Mouse (Mus musculus) R1 (cell line): ENCODE data around the gene Retnlb.
A peak's percentile ranks its signal among the peaks of the same experiment; 100 is the strongest.
"Not testable (repeated sequence)": the region's sequence is repeated elsewhere in the genome, so short reads cannot be mapped to it uniquely, and the experiment has no call there.

Experiments used
- DNase-seq: peaks from one replicate; pipeline ENCODE4 v3.0.0-alpha.2; 2018; ENCODE audit warnings: low read depth, low spot score

The Retnlb gene

DNA sequence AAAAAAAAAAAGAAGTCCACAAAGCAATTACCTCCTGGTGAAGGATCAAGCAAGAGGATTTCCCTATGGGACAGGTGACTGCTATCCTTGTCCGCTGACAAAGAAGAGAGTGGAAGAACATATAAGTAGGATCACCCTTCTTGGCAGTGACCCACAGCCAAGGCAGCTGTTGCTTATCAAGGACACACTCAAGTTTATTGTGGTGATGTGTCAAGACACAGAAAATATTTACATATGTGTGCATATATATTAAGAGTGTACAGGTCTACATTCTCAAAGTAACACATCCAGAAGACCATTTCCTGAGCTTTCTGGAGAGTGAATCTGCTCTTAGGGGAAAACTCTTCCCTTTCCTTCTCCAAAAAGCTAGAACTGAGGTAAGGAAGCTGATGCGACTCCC lies at the start of gene Retnlb:
Gene Retnlb (plus strand): TSS at position 162 of the 400 bp plus-strand sequence.
- DNase-seq = no peak

DNA sequence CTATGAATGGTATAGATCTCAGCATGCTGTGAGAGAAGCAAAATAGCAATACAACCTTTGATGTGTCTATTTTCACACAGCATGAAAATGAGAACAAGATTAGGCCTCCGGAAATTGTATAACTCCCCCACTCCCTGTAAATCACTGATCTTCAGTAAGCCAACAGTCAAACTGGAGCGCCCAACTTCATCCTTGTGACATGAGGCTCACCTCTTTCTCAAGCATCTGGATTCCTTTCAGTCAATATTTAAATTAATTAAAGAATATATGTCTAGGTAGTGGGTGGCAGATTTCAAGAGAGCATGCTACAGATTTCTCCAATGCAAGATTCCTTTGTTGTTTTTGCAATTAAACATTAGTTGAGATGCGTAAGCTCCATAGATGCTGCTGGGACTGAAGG lies 47.5 kb upstream of the Retnlb start:
- DNase-seq = no peak

DNA sequence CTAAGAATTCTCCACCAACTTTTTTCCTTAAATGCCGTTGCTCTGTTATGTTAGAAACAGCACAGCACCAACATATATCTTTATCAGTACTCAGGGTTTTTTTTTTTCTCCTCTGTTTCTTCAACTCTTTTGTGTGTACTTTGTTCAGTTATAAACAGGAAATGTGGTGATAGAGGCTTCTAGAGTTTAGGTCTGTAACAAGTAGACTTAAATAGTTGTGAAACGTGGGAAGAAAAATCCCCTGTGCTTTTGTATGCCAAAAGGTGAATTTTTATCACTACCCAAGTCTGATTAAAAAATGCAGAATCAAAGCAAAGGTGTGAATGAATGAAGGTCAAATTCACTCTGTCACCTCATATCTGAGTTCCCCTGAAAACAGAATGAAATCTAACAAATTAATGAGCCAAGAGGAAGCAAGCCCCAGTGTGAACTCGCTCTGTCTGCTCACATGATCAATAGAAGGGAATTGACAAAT lies 44.6 kb upstream of the Retnlb start, which contains the start of gene Trat1:
Gene Trat1 (minus strand): TSS at position 51 of the 475 bp plus-strand sequence.
- no peak for DNase-seq

DNA sequence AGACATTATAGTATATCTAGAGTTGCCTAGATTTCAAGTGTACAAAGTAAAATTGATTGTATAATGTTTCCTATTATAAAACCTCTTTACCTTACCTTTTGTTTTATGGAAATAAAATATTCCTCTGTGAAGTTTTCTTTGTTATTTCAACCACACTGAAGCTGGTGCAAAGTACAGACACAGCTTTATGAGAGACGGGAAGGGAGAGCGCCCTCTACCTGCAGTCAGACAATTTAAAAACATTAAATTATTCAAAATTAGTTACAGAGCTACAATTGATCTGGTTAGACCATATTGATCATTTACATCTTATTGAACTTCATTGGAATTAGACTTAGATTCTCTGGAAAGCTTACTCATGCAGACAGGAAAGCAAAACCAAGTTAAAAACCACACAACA lies 39.4 kb upstream of the Retnlb start:
- DNase-seq = no peak

DNA sequence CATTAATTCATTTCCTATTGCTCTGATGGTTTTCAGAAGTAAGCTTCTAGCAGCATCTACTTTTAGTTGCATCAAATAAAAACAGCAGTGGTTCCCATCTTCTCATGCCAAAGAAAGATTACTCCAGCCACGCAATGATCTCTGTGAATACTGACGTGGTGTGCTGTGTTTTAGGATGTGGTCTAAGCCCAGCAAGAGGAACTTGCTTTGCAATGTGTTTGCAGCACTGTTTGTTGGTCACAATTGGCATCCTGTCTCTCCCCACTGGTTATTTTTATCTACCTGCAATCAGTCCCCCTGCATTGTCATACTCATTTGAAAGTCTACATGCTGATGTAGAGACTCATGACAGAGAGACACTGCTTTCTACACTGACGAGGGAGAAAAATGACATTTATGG lies 30.4 kb upstream of the Retnlb start:
- DNase-seq = no peak

DNA sequence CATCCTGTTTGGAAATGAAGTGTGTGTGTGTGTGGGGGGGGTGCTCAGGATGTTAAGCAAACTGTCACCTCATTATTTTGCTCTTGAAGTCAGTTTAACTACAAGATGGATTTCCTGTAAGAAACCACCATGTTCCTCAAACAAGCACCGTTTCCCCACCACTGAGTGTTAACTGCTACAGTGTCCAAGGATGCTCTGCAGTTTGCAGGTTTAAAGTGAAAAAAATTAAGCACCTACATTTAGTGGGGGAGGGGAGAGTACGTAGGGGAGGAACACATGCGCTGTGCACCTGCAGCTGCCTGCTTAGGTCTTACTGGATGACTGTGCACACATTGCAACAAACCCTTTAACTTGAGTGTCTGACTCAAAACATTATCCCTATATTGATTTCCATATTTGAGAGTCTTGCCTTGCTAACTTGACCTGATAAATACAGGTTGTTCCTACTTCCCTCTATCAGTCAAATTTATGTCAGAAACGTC lies 27.9 kb upstream of the Retnlb start:
- no peak for DNase-seq

DNA sequence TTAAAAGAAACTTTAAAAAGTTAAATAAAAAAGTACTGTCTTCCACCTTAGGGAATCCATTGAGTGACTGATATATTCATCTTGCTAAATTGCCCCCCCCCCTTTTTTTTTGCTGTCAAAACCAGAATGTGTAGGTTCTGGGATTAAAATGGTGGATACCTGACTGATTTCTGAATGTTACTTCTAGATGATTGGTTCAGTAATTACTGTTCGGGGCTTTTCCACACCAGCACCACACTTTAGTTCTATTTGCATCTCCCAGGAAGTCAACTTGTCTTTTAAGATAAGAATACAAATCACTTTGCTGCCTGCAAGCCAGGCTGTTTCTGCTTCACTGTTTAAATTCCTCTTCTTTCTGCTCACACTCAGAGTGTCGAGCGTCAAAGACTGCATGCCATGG lies 18.4 kb upstream of the Retnlb start:
- DNase-seq = no peak

DNA sequence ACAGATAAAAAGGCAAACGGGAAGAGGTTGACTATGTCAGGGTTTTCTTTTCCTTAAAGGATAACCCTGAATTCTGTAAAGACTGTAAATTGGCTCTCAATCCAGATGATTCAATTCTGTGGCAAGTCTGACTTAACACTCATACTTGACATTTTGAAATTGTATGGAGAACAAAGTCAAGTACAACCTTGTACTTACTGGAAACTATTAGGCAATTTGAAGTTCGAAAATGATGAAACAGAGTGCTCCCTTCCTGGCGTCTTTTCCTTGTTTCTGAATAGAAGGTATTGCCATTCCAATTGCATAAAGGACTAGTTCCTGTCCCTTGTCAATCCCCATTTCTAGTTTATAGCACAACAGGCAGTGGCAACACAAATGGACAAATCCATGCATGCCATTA lies 17.2 kb upstream of the Retnlb start:
- no peak for DNase-seq

DNA sequence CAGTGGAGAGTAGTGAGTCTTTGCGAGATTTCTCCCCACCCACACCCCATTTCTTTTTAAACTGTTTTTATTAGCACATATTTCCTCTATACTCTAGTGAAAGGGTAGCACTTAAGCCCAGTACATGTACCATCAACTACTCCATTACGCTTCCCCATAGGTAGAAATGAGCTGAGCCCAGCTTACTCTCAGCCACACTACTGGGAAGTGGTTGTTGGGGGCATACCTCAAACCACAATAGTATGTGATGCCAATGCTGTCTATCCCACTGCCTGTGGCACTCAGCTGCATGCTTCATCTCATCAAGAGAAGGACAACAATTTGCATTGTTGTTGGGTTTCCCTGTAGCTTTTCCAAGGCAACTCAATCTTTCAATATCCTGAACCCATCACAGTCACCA lies 15.8 kb upstream of the Retnlb start:
- no peak for DNase-seq

DNA sequence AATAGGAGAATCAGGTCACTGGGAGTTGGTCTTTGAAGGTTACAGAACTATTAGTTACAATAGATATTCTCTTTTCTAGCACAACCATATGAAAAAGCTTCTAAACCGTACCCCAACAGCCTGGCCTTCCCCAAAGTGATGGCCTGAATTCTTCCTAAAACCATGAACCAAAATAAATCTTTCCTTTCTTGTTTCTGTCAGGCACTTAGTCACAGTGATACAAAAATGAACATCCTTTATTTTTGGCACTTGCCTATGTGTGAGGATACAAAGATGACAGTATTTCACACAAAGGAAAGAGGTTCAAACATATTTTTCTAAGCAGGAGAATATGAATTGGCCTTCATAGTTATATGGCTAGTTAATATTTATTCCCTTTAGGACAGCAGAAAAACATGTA lies 11.2 kb upstream of the Retnlb start:
- DNase-seq = no peak

DNA sequence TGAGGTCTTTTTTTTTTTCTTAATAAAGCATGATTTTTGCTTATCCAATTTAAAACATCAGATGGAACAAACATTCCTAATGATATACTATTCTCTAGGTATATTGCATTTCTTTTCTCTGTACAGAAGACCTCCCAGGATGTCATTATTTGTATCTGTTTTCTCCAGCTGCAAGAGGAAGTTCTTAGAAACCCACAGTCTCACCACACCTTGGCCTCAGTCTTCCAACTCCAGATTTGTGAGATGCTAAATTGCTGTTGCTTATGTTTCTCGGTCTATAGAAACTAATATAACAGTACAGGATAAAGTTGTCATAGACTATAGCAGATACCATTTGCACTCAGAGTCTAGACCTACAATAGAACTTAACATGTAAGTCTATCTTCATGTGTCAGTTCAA lies 10.1 kb upstream of the Retnlb start:
- no peak for DNase-seq

DNA sequence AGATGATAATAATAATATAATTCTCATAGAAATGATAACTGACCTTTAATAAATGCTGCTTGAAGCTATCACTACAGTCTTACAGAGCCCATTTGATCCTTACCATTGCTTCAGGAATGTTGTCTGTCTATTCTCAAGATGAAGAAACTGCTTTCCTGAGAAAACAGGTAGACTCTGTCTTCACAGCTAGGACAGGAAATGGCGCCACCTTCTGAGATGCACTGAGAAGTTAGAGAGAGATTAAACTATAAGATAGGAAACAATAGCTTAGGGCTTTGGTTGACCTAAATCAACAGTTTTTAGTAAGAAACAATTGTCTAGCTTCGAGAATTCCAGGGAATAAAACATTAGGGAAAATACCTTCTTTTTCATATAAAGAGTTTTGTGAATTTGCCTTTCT lies 7.3 kb upstream of the Retnlb start:
- peak; percentile 24 for DNase-seq

DNA sequence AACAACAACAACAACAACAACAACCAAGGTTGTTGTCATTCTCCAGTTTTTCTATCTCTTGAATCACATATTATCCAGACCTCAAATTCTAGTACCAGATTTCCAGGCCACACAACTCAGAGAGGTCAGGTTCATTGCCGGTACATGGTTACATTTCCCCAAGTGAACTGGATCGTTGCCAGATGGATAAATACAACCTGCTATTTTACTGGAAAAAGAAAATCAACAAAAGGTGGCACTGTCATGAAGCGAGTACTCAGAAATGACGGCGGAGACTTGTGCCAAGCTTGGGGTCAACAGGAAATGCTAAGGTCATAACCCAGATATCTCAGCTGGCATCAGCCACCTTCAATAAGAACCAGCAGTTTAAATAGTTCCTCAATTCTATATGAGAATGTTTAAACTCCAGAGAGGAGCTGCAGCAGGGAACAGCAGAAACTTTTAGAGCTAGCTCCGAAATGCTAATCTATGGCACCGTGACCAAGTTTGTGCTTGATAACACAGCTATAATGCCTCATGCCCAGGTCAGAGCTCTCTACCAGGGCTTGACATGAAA lies 4.7 kb upstream of the Retnlb start:
- DNase-seq = no peak

DNA sequence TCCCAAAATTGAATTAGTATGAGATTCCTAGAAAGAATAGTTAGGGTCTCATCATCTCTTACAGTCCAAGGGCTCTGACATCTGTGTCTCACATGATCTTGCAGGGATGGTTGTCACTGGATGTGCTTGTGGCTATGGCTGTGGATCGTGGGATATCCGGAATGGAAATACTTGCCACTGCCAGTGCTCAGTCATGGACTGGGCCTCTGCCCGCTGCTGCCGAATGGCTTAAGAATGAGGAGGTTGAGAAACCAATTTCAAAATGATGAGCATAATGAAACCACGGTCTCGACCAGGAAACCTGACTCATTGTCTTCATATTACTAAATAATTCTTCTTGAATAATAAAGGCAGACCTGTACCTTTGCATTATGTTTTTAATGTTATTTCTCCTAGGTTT lies 1.9 kb downstream of the Retnlb start:
- DNase-seq = no peak

DNA sequence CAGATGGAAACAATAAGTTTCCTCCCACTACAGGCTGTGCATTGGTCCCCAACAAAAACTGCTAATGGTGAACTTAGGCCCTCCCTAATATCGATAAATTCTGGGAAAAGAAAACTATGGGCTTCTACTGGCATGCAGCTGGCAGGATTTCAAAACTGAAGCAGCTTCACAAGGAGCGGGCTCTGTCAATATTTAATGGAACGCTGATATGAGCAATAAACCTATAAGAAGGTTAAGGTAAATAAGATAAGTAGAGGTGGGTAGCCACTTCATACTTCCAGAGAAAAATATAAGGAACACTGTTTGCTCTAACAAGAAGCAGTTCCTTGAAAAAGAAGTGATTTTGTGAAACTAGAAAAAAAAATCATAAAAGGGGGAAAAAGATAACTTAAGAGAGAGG lies 9.8 kb downstream of the Retnlb start:
- no peak for DNase-seq

DNA sequence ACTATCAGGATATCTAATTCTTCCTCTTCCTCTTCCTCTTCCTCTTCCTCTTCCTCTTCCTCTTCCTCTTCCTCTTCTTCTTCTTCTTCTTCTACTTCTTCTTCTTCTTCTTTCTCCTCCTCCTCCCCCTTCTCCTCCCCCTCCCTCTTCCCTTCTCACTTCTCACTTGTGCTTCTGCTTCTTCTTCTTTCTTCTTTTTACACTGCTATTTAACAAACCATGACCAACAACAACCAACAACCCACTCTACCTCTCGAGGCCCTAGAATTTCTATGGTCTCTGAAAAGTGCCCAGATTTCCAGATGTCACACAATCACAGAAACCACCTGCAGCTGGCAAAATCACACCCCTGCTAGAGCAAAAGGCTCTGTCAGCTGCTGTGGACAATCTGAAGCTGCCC lies 11.0 kb downstream of the Retnlb start:
- no peak for DNase-seq

DNA sequence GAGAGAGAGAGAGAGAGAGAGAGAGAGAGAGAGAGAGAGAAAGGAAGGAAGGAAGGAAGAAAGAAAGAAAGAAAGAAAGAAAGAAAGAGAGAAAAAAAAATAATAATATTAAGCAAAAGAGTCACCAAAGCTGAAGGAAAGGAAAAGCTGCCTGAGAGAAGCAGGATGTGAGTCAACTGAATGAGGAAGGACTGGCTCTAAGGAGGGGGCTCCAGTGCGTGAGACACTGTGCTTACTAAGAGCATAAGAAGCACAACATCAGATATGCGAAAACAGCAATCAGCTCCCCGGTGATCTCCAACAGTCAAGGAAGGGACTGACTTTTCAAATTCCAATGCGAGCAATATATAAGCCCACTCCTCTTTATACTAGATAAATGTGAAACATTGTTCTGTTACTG lies 12.4 kb downstream of the Retnlb start:
- no peak for DNase-seq

DNA sequence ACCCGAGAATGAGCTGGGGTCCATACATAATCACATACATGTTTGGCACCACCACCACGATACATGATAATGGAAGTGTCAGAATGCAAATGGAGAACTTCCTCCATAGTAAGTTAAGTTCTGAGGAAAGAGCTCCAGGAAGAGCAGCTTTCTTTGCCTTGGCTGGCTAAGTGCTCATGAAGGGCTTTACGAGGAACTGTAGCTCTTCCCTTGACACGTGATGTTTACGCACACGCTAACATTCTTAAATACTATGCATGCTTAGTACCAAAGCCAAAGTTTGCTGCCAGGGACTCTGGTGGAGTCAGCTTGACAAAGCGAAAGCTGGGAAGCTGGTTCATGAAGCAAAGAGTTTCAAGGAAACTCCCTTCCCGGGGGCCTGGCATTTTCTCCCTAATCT lies 15.4 kb downstream of the Retnlb start:
- DNase-seq = no peak

DNA sequence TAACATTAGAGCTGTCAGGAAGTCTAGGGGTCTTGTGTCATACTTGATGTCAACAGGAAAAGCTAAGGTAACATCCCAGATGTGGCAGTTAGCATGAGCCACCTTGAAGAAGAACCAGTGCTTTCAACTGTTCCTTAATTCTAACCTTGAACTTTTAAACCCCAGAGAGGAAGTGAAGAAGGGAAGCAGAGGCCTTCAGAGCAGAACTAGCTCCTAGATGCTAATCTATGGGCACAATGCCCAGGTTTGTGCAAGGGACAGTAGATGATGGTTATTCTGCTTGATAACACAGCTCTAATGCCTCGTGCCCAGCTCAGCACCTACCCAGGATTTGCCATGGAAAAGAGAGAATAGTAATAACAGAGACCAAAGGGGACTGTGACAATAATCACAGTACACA lies 17.0 kb downstream of the Retnlb start:
- not testable (repeated sequence) for DNase-seq

DNA sequence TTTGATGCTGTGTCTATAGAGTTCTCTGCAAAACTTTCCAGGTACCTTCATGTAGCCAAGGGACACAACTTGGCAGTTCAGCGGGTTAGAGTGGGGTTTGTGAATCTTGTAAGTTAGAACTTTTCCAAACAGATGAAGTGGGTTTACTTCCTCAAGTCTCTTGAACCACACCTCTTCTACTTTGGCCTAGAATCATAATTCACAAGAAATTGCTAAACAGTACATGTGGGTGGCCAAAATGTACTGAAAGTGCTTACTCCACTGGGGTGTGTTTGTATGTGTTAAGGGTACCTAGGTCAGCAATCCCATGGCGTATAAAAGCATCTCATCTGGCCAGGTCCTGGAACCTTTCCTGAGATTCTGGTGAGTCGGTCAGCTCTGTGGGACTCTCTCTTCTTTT lies 25.6 kb downstream of the Retnlb start, which contains the start of gene Retnla:
Gene Retnla (plus strand): TSS at position 286 of the 400 bp plus-strand sequence.
- no peak for DNase-seq

DNA sequence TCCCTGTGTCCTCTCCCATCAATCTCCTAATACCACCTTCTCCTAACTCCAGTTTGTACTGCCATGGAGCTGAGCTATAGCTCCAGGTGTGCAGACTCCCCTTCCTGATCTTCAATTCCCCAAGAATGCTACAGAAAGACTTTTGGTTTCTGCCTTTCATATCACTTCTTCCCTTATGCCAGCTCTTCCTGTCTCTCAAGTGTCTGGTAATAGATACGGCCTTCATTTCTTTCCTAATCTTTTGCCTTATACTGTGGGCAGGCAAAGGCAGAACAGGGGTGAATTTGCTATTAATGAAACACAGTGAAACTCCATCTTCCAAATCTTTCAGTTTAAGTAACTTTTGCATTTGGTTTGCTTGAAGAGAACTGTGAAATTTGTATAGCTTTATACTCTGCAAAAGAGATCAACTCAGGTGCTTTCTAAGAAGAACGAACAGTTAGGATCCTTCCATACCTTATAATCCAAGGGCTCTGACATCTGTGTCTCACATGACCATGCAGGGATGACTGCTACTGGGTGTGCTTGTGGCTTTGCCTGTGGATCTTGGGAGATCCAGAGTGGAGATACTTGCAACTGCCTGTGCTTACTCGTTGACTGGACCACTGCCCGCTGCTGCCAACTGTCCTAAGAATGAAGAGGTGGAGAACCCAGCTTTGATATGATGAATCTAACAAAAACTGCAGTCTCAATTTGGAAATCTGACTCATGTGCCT lies 27.2 kb downstream of the Retnlb start:
- no peak for DNase-seq

DNA sequence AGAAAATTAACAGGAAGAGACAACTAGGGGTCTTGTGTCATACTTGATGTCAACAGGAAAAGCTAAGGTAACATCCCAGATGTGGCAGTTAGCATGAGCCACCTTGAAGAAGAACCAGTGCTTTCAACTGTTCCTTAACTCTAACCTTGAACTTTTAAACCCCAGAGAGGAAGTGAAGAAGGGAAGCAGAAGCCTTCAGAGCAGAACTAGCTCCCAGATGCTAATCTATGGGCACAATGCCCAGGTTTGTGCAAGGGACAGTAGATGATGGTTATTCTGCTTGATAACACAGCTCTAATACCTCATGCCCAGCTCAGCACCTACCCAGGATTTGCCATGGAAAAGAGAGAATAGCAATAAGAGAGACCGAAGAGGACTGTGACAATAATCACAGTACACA lies 48.3 kb downstream of the Retnlb start:
- DNase-seq = not testable (repeated sequence)

DNA sequence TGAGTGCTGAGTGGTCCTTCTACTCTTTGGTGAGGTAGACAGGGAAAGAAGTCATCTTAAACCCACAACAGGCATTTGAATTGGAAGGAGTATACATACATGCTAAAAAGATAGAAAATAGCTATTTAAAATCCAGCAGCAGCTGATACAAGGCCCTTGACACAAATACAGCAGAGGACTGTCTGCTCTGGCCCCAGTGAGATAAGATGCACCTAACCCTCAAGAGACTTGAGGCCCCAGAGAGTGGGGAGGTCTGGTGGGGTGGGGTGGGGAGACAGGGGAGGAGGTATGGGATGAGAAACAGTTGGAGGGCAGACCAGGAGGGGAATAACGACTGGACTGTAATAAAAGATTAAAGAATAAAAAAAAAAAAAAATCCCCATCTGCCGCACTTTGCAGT lies 51.0 kb downstream of the Retnlb start:
- no peak for DNase-seq
